Mouse (Mus musculus) megakaryocyte, embryonic 14.5 days (primary cell): ENCODE measurements around the gene Hist1h2bf.
"Not testable (repeated sequence)": the region's sequence is repeated elsewhere in the genome, so short reads cannot be mapped to it uniquely, and the experiment has no call there.

Experiments
- FLI1 ChIP-seq: IDR thresholded peaks from 2 replicates; pipeline ENCODE4 v1.6.1; 2012; ENCODE audit warnings: low read length, inconsistent platforms, mixed read lengths
- GATA1 ChIP-seq: IDR thresholded peaks from 3 replicates; pipeline ENCODE4 v1.6.1; 2012; ENCODE audit warnings: mixed read lengths, low read length, inconsistent platforms, borderline replicate concordance

DNA sequence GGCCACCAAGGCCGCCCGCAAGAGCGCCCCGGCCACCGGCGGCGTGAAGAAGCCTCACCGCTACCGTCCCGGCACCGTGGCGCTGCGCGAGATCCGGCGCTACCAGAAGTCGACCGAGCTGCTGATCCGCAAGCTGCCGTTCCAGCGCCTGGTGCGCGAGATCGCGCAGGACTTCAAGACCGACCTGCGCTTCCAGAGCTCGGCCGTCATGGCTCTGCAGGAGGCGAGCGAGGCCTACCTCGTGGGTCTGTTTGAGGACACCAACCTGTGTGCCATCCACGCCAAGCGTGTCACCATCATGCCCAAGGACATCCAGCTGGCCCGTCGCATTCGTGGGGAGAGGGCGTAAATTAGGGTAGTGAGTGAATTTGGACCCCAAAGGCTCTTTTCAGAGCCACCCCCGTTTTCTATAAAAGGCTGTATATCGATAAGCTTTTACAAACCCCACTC, 1.9 kb upstream of the Hist1h2bf start:
- TF ChIP-seq GATA1, FLI1: not testable (repeated sequence)
